Mouse (Mus musculus): Measurements from ENCODE around the gene Gm15319. TPM values are rescaled to one million over a fixed set of nuclear protein-coding genes. Genes with fewer than 3 reads are reported as not detected.
"Not testable (repeated sequence)": the region's sequence is repeated elsewhere in the genome, so short reads cannot be mapped to it uniquely, and the experiment has no call there.

Gm15319 gene
- polyA plus RNA-seq, 1 experiment from 2014 or later: not detected

GRCm38 (mm10) chr8:20379650-20380436 is 16.8 kb upstream of the Gm15319 start:
- not testable (repeated sequence) for H3K9ac ChIP-seq, H3K27ac ChIP-seq, H3K4me3 ChIP-seq, H3K27me3 ChIP-seq, H3K4me2 ChIP-seq, H3K9me3 ChIP-seq, H3K4me1 ChIP-seq, H3K36me3 ChIP-seq
- no CpG with 5 or more reads among the region's 4 CpGs for WGBS
- 0 out of 2 replicates have a peak, but pooled peaks have one; percentile 18 for ATAC-seq (ENCODE audit: insufficient number of reproducible peaks, insufficient read depth, low FRiP score, low TSS enrichment, low read depth)

- H3K27ac ChIP-seq, H3K9me3 ChIP-seq, H3K27me3 ChIP-seq, H3K4me2 ChIP-seq, H3K36me3 ChIP-seq, H3K4me3 ChIP-seq, H3K4me1 ChIP-seq, H3K9ac ChIP-seq: not testable (repeated sequence)
- ATAC-seq (ENCODE audit: insufficient number of reproducible peaks, insufficient read depth, low FRiP score, low TSS enrichment, low read depth): peak; percentile 88
- WGBS: 82% methylated on average over 4 of the region's 8 CpGs
Measured at GRCm38 (mm10) chr8:20378786-20379649, 16.0 kb upstream of the Gm15319 start.

- ATAC-seq (ENCODE audit: insufficient number of reproducible peaks, insufficient read depth, low FRiP score, low TSS enrichment, low read depth); H3K9me3 ChIP-seq; H3K27ac ChIP-seq; H3K27me3 ChIP-seq; H3K4me3 ChIP-seq; H3K4me2 ChIP-seq; H3K4me1 ChIP-seq; H3K9ac ChIP-seq; H3K36me3 ChIP-seq: not testable (repeated sequence)
- WGBS: 85% methylated on average over 6 of the region's 8 CpGs
Measured at GRCm38 (mm10) chr8:20378353-20378752, 15.3 kb upstream of the Gm15319 start.

GRCm38 (mm10) chr8:20375698-20376097 is 12.7 kb upstream of the Gm15319 start:
- not testable (repeated sequence) for ATAC-seq (ENCODE audit: insufficient number of reproducible peaks, insufficient read depth, low FRiP score, low TSS enrichment, low read depth); H3K27ac ChIP-seq; H3K36me3 ChIP-seq; H3K4me2 ChIP-seq; H3K4me1 ChIP-seq; H3K9ac ChIP-seq; H3K4me3 ChIP-seq; H3K27me3 ChIP-seq; H3K9me3 ChIP-seq
- WGBS: no CpG with 5 or more reads among the region's 3 CpGs

GRCm38 (mm10) chr8:20356386-20356785 is 6.6 kb downstream of the Gm15319 start:
- H3K27ac ChIP-seq; H3K4me3 ChIP-seq; H3K4me2 ChIP-seq; ATAC-seq (ENCODE audit: insufficient number of reproducible peaks, insufficient read depth, low FRiP score, low TSS enrichment, low read depth); H3K4me1 ChIP-seq; H3K9ac ChIP-seq; H3K27me3 ChIP-seq; H3K9me3 ChIP-seq; H3K36me3 ChIP-seq: not testable (repeated sequence)
- WGBS: 86% methylated on average over 5 of the region's 5 CpGs

- not testable (repeated sequence) for H3K27me3 ChIP-seq
Measured at GRCm38 (mm10) chr8:20353579-20353978, 9.4 kb downstream of the Gm15319 start.

GRCm38 (mm10) chr8:20302759-20303158 is 60.3 kb downstream of the Gm15319 start:
- H3K4me3 ChIP-seq; ATAC-seq (ENCODE audit: insufficient number of reproducible peaks, insufficient read depth, low FRiP score, low TSS enrichment, low read depth); H3K27me3 ChIP-seq; H3K4me2 ChIP-seq; H3K9me3 ChIP-seq; H3K4me1 ChIP-seq; H3K27ac ChIP-seq; H3K36me3 ChIP-seq; H3K9ac ChIP-seq: not testable (repeated sequence)
- WGBS: 91% methylated on average over 5 of the region's 6 CpGs

More at GRCm38 (mm10) chr8:20353579-20353978, 9.4 kb downstream of the Gm15319 start:
- H3K9ac ChIP-seq; ATAC-seq (ENCODE audit: insufficient number of reproducible peaks, insufficient read depth, low FRiP score, low TSS enrichment, low read depth); H3K9me3 ChIP-seq; H3K4me1 ChIP-seq; H3K27ac ChIP-seq; H3K4me2 ChIP-seq; H3K36me3 ChIP-seq; H3K4me3 ChIP-seq: not testable (repeated sequence)
- WGBS: 95% methylated on average over 2 of the region's 3 CpGs

- not testable (repeated sequence) for H3K27ac ChIP-seq; H3K9ac ChIP-seq; H3K9me3 ChIP-seq; H3K4me2 ChIP-seq; H3K27me3 ChIP-seq; H3K36me3 ChIP-seq; H3K4me3 ChIP-seq; ATAC-seq (ENCODE audit: insufficient number of reproducible peaks, insufficient read depth, low FRiP score, low TSS enrichment, low read depth); H3K4me1 ChIP-seq
- 77% methylated on average over 4 of the region's 4 CpGs for WGBS
Measured at GRCm38 (mm10) chr8:20300042-20300441, 63.0 kb downstream of the Gm15319 start.

- H3K4me3 ChIP-seq; H3K4me1 ChIP-seq; H3K27me3 ChIP-seq; H3K36me3 ChIP-seq; ATAC-seq (ENCODE audit: insufficient number of reproducible peaks, insufficient read depth, low FRiP score, low TSS enrichment, low read depth); H3K9ac ChIP-seq; H3K27ac ChIP-seq; H3K9me3 ChIP-seq; H3K4me2 ChIP-seq: not testable (repeated sequence)
- 80% methylated on average over 13 of the region's 13 CpGs for WGBS
Measured at GRCm38 (mm10) chr8:20297939-20298505, 65.0 kb downstream of the Gm15319 start.

- H3K36me3 ChIP-seq, H3K27me3 ChIP-seq, H3K4me1 ChIP-seq, H3K9me3 ChIP-seq: not testable (repeated sequence)
- H3K9ac ChIP-seq: peak overlapping the region; percentile 91
- H3K4me2 ChIP-seq: peak overlapping the region; percentile 57
- ATAC-seq (ENCODE audit: insufficient number of reproducible peaks, insufficient read depth, low FRiP score, low TSS enrichment, low read depth): peak; percentile 87
- WGBS: 12% methylated on average over 72 of the region's 73 CpGs
- H3K4me3 ChIP-seq: peak overlapping the region; percentile 56
- H3K27ac ChIP-seq: peak overlapping the region; percentile 55; the same call in 1 of the 2 replicates
Measured at GRCm38 (mm10) chr8:20296803-20297702, 66.0 kb downstream of the Gm15319 start.

GRCm38 (mm10) chr8:20295881-20296280 is 67.1 kb downstream of the Gm15319 start:
- H3K4me2 ChIP-seq; H3K4me1 ChIP-seq; H3K27me3 ChIP-seq; H3K36me3 ChIP-seq; H3K27ac ChIP-seq; ATAC-seq (ENCODE audit: insufficient number of reproducible peaks, insufficient read depth, low FRiP score, low TSS enrichment, low read depth); H3K9ac ChIP-seq; H3K9me3 ChIP-seq; H3K4me3 ChIP-seq: not testable (repeated sequence)
- 84% methylated on average over 3 of the region's 4 CpGs for WGBS
